Mouse (Mus musculus): ENCODE measurements around the gene Mbnl2. TPM values are rescaled to one million over a fixed set of nuclear protein-coding genes. Genes with fewer than 3 reads are reported as not detected.

Gene Mbnl2
- polyA plus RNA-seq, 1 experiment from 2014 or later, result 17.9 TPM

DNA sequence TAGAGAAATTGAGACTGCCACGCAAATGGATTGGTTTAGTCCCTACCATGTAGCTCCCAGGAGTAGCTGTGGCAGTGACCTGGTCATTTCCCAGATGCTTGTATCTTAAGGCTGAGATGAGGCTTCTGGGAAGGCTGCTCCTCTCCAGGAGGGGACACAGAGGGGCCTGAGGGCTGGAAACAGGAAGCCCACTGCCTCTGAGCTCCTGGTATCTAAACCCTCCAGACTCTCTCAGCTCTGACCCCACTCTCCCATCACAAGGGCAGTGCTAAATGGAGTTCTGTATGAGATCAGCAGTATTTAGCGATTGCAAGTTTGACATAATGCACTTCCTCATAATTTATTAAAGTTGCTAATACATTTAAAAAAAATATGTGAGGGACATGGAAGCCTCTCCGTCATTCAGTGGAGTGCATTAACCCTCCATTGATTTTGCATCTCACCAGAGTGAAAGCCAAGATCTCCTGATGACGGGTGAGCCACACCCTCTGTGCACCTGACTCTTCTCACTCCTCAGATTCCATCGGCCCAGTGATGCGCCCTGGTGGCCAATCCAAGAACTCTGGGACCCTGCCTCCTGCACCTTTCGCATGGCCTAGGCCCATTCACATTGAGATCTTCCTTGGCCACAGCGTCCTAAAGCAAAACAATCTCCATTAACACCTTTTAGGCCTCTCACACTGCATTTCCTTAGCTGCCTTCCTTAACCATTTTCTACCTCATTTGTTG is 87.8 kb downstream of the Mbnl2 start:
- Histone ChIP-seq H3K4me3 (ENCODE audit: low read depth, low read length) (no peak overlapping the region), H3K4me2 (ENCODE audit: low read depth, low read length) (no peak overlapping the region), H3K36me3 (ENCODE audit: control insufficient read depth, insufficient read depth, low read length) (no peaks in the 10 kb centered on the region), H3K9me3 (ENCODE audit: control insufficient read depth, low read length) (no peaks in the 10 kb centered on the region), H3K4me1 (ENCODE audit: control insufficient read depth, insufficient read depth, low read length) (no peaks in the 10 kb centered on the region), H3K27ac (ENCODE audit: low read depth, low read length) (no peak overlapping the region), H3K9ac (replicated peaks; ENCODE audit: low read depth, low read length) (no peak overlapping the region), H3K27me3 (ENCODE audit: control insufficient read depth, insufficient read depth, low read length) (no peaks in the 10 kb centered on the region)
- 66% methylated on average over 8 of the region's 8 CpGs for WGBS
- ATAC-seq (ENCODE audit: low read depth), result peak; percentile 49; the same call in 1 of the 2 replicates

DNA sequence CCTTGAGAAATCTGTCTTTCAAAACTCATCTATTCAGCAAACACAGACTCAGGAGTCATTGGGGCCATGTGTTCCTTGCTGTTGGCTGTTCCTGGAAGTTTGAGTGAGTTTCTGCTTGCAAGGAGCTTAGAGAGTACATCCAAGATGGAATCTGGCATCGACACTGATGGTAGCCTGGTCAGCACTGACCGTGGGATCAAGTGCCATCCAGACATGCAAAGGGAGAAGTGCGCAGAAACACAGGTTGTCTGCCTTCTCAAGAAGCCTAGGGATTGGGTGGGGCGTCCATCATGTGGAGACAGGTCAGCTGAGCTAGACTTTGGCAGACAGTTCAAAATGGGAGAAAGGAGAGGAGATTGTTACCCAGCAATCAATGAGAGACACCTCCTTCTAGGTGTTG is 89.6 kb downstream of the Mbnl2 start:
- Histone ChIP-seq H3K9ac (replicated peaks; ENCODE audit: low read depth, low read length) (no peak overlapping the region), H3K9me3 (ENCODE audit: control insufficient read depth, low read length) (no peaks in the 10 kb centered on the region), H3K27me3 (ENCODE audit: control insufficient read depth, insufficient read depth, low read length) (no peaks in the 10 kb centered on the region), H3K27ac (ENCODE audit: low read depth, low read length) (no peak overlapping the region), H3K4me2 (ENCODE audit: low read depth, low read length) (no peak overlapping the region), H3K36me3 (ENCODE audit: control insufficient read depth, insufficient read depth, low read length) (no peaks in the 10 kb centered on the region), H3K4me3 (ENCODE audit: low read depth, low read length) (no peak overlapping the region), H3K4me1 (ENCODE audit: control insufficient read depth, insufficient read depth, low read length) (no peaks in the 10 kb centered on the region)
- 97% methylated on average over 4 of the region's 4 CpGs for WGBS
- no peak for ATAC-seq (ENCODE audit: low read depth)

DNA sequence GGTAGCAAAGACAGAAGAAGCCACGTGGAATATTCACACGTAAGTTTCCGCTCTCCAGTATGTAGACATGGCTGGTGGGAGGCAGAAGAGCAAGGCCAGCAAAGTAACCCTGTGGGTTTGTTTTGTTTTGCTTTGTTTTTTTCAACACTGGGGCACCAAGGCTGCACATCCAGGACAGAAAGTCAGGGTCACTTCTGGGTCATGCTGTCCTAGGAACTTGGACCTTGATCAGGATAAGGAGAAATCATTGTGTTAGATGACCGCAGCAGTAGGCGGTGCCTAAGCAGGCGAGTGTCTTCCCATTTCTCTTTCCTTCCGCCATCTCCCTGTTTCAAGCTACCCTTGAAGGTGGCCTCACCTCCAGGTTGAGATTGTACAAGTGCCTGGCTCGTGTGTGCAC is 91.5 kb downstream of the Mbnl2 start:
- H3K4me3 ChIP-seq (ENCODE audit: low read depth, low read length), result no peak overlapping the region
- no peak for ATAC-seq (ENCODE audit: low read depth)
- no peaks in the 10 kb centered on the region for H3K36me3 ChIP-seq (ENCODE audit: control insufficient read depth, insufficient read depth, low read length)
- no peaks in the 10 kb centered on the region for H3K27me3 ChIP-seq (ENCODE audit: control insufficient read depth, insufficient read depth, low read length)
- no peak overlapping the region for H3K27ac ChIP-seq (ENCODE audit: low read depth, low read length)
- H3K4me2 ChIP-seq (ENCODE audit: low read depth, low read length), result no peak overlapping the region
- WGBS, result 94% methylated on average over 8 of the region's 8 CpGs
- H3K9me3 ChIP-seq (ENCODE audit: control insufficient read depth, low read length), result no peaks in the 10 kb centered on the region
- no peaks in the 10 kb centered on the region for H3K4me1 ChIP-seq (ENCODE audit: control insufficient read depth, insufficient read depth, low read length)
- no peak overlapping the region for H3K9ac ChIP-seq (replicated peaks; ENCODE audit: low read depth, low read length)

DNA sequence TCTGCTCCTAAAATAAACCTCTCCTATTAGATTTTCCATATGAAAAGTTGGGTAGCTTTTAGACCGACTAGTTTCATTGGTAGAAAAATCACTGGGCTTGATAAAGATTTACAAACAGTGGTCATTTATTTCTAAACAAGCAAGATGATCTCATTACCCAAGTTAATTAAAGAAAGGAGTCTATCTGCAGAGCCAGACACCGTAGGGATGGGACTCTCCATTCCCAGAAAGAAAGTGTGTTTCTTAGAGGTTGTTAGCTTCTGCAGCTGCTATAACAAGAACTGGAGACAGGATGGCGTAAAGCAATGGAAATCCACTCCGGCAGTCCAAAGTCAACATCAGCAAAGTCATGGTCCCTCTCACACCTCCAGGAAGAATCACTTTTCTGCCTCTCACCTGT is 92.1 kb downstream of the Mbnl2 start:
- Histone ChIP-seq H3K9ac (replicated peaks; ENCODE audit: low read depth, low read length) (no peak overlapping the region), H3K4me2 (ENCODE audit: low read depth, low read length) (no peak overlapping the region), H3K27ac (ENCODE audit: low read depth, low read length) (no peak overlapping the region), H3K27me3 (ENCODE audit: control insufficient read depth, insufficient read depth, low read length) (no peaks in the 10 kb centered on the region), H3K4me3 (ENCODE audit: low read depth, low read length) (no peak overlapping the region), H3K4me1 (ENCODE audit: control insufficient read depth, insufficient read depth, low read length) (no peaks in the 10 kb centered on the region), H3K36me3 (ENCODE audit: control insufficient read depth, insufficient read depth, low read length) (no peaks in the 10 kb centered on the region), H3K9me3 (ENCODE audit: control insufficient read depth, low read length) (no peaks in the 10 kb centered on the region)
- 88% methylated on average over 4 of the region's 4 CpGs for WGBS
- no peak for ATAC-seq (ENCODE audit: low read depth)

DNA sequence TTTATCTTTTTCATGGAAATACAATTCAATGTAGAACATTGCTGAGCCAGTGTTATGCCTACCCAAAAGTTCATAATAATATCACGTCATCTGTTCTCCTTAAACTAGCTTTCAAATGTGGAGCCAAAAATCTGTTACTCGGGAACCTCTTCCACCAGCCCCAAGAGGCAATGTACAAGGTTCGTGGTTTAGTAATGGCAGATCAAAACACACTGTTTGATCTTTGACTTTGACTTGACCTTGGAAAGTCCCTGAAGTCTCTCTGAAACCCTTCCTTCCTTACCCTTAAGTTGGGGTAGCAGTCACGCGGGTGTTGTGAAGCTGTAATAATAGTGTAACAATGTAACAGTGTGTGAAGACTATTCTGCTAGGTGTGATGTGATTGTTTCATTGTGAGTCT is 93.0 kb downstream of the Mbnl2 start:
- WGBS, result 89% methylated on average over 5 of the region's 5 CpGs
- no peak overlapping the region for H3K4me3 ChIP-seq (ENCODE audit: low read depth, low read length)

DNA sequence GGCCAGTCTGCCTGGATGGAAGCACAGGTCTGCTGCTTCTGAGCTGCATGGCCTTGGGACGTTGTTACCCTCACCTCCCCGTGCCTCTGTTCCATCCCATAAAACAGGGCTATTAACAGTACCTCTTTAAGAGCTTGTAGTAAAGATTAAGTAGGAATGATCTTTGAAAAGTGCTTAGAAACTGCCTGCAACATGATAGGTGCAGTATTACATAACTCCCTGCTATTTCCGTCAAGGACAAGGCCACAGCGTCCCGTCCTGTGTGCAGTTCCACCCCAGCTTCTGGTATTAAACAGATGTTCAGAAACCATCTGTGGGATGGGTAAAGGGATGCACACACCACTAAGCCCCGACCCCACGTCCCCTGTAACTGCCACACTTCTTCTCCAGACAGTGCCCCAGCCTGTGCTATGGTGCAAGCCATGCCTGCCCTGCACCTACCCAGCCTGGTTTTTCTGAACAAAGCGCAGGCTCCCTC is 93.5 kb downstream of the Mbnl2 start:
- no peak for ATAC-seq (ENCODE audit: low read depth)
- no peaks in the 10 kb centered on the region for H3K9me3 ChIP-seq (ENCODE audit: control insufficient read depth, low read length)
- H3K27ac ChIP-seq (ENCODE audit: low read depth, low read length), result no peak overlapping the region
- H3K4me1 ChIP-seq (ENCODE audit: control insufficient read depth, insufficient read depth, low read length), result no peaks in the 10 kb centered on the region
- H3K9ac ChIP-seq (replicated peaks; ENCODE audit: low read depth, low read length), result no peak overlapping the region
- H3K4me2 ChIP-seq (ENCODE audit: low read depth, low read length), result no peak overlapping the region
- H3K27me3 ChIP-seq (ENCODE audit: control insufficient read depth, insufficient read depth, low read length), result no peaks in the 10 kb centered on the region
- H3K4me3 ChIP-seq (ENCODE audit: low read depth, low read length), result no peak overlapping the region
- no peaks in the 10 kb centered on the region for H3K36me3 ChIP-seq (ENCODE audit: control insufficient read depth, insufficient read depth, low read length)
- WGBS, result 71% methylated on average over 8 of the region's 8 CpGs

More for the DNA sequence above, 93.0 kb downstream of the Mbnl2 start:
- H3K4me1 ChIP-seq (ENCODE audit: control insufficient read depth, insufficient read depth, low read length), result no peaks in the 10 kb centered on the region
- ATAC-seq (ENCODE audit: low read depth), result no peak
- no peaks in the 10 kb centered on the region for H3K9me3 ChIP-seq (ENCODE audit: control insufficient read depth, low read length)
- no peak overlapping the region for H3K27ac ChIP-seq (ENCODE audit: low read depth, low read length)
- no peak overlapping the region for H3K9ac ChIP-seq (replicated peaks; ENCODE audit: low read depth, low read length)
- no peak overlapping the region for H3K4me2 ChIP-seq (ENCODE audit: low read depth, low read length)
- no peaks in the 10 kb centered on the region for H3K36me3 ChIP-seq (ENCODE audit: control insufficient read depth, insufficient read depth, low read length)
- no peaks in the 10 kb centered on the region for H3K27me3 ChIP-seq (ENCODE audit: control insufficient read depth, insufficient read depth, low read length)

DNA sequence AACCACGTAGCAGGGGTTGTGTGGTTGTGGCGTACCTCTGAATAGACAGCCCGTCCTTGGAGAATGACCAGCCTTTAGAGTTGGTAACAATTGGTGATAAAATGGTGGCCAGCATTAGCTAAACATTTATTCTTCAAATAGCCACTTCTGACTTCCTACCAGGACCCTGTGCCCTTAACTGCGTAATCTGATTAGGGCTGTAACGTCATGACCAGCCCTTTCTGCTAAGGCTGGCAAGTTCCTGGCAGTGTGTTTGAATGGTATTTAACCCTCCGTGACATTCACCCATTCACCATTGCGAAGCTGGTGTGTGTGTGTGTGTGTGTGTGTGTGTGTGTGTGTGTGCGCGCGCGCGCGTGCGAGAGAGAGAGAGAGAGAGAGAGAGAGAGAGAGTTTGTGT is 94.6 kb downstream of the Mbnl2 start:
- Histone ChIP-seq H3K36me3 (ENCODE audit: control insufficient read depth, insufficient read depth, low read length) (no peaks in the 10 kb centered on the region), H3K27me3 (ENCODE audit: control insufficient read depth, insufficient read depth, low read length) (no peaks in the 10 kb centered on the region), H3K4me3 (ENCODE audit: low read depth, low read length) (no peak overlapping the region), H3K9me3 (ENCODE audit: control insufficient read depth, low read length) (no peaks in the 10 kb centered on the region), H3K4me1 (ENCODE audit: control insufficient read depth, insufficient read depth, low read length) (no peaks in the 10 kb centered on the region), H3K4me2 (ENCODE audit: low read depth, low read length) (no peak overlapping the region), H3K9ac (replicated peaks; ENCODE audit: low read depth, low read length) (no peak overlapping the region), H3K27ac (ENCODE audit: low read depth, low read length) (no peak overlapping the region)
- 71% methylated on average over 13 of the region's 14 CpGs for WGBS
- no peak for ATAC-seq (ENCODE audit: low read depth)

DNA sequence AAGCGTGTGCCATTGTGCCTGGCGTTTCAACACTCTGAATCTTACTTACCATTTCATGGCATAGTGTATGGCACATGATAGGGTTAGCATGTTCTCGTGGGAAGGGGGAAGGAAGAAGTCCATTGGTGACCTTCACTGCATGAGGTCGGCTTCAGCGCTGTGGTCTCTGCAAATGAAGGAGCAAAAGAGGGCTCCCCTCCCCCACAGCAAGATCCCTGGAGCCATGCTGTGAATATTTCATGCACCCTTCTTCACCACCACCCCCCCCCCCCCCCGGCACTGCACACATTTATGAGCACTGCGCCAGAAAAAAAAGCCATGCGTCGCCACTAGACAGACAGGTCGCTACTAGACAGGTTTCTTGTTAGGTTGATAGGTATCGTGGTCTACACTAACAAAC is 95.2 kb downstream of the Mbnl2 start:
- Histone ChIP-seq H3K4me2 (ENCODE audit: low read depth, low read length) (no peak overlapping the region), H3K4me1 (ENCODE audit: control insufficient read depth, insufficient read depth, low read length) (no peaks in the 10 kb centered on the region), H3K36me3 (ENCODE audit: control insufficient read depth, insufficient read depth, low read length) (no peaks in the 10 kb centered on the region), H3K4me3 (ENCODE audit: low read depth, low read length) (no peak overlapping the region), H3K9ac (replicated peaks; ENCODE audit: low read depth, low read length) (no peak overlapping the region), H3K27me3 (ENCODE audit: control insufficient read depth, insufficient read depth, low read length) (no peaks in the 10 kb centered on the region), H3K27ac (ENCODE audit: low read depth, low read length) (no peak overlapping the region), H3K9me3 (ENCODE audit: control insufficient read depth, low read length) (no peaks in the 10 kb centered on the region)
- ATAC-seq (ENCODE audit: low read depth), result no peak
- 81% methylated on average over 11 of the region's 11 CpGs for WGBS

DNA sequence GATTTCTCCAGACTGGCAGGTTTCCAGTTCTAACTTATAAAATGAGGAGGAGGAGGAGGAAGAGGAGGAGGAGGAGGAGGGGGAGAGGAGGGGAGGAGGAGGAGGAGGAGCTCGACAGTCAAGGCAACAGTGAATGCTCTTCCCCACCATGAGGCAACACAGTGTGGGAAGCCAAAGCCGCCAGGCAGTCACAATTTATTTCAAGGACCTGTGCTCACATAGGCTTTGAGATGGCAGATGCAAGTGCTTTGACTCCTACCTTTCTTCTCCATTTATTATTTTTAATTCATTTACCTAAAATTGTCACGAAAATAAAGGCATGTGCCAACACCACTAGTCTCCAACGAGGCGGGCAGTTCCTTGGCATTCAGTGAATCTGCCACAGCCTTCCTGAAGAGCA is 95.7 kb downstream of the Mbnl2 start:
- ATAC-seq (ENCODE audit: low read depth), result no peak
- 77% methylated on average over 5 of the region's 5 CpGs for WGBS
- no peaks in the 10 kb centered on the region for H3K9me3 ChIP-seq (ENCODE audit: control insufficient read depth, low read length)
- H3K4me3 ChIP-seq (ENCODE audit: low read depth, low read length), result no peak overlapping the region
- no peak overlapping the region for H3K27ac ChIP-seq (ENCODE audit: low read depth, low read length)
- no peaks in the 10 kb centered on the region for H3K36me3 ChIP-seq (ENCODE audit: control insufficient read depth, insufficient read depth, low read length)
- H3K9ac ChIP-seq (replicated peaks; ENCODE audit: low read depth, low read length), result no peak overlapping the region
- no peak overlapping the region for H3K4me2 ChIP-seq (ENCODE audit: low read depth, low read length)
- H3K27me3 ChIP-seq (ENCODE audit: control insufficient read depth, insufficient read depth, low read length), result no peaks in the 10 kb centered on the region
- no peaks in the 10 kb centered on the region for H3K4me1 ChIP-seq (ENCODE audit: control insufficient read depth, insufficient read depth, low read length)

All from neural tube, embryonic 14.5 days (tissue).